Mouse (Mus musculus) spleen, adult 10 weeks (tissue): Measurements from ENCODE around the gene Tpsb2. TPM values are rescaled to one million over a fixed set of nuclear protein-coding genes. Genes with fewer than 3 reads are reported as not detected.

Source experiments
- polyA plus RNA-seq: library from polyadenylated mRNA; stranded (reverse); fragments of 350-450 nt; fragmentation: Illumina TruSeq; extraction: RNeasy Lipid Tissue Mini Kit (QIAGEN cat#74804); gene quantifications from one replicate; pipeline ENCODE4 v1.2.3, GENCODE M21; 2015; ENCODE audit warnings: low replicate concordance; ENCODE audit not compliant: insufficient read depth

Gene Tpsb2
- polyA plus RNA-seq, result 0.61 TPM

DNA sequence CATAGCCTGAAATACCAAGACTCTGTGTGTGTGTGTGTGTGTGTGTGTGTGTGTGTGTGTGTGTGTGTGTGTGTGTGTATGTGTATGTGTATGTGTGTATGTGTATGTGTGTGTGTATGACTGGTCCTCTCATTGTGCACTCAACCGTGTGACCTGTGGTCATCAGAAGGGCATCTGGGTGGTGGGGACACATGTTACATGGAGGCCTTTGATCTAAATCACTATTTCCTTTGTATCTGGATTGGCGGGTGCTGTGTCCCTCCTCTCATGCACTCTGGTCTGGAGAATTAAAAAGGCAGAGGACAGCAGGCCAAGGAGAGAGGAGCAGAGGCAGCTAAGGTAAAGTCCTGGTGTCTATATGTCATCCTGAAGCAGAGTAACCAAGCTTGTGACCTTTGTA lies at the start of gene Tpsb2:
Gene Tpsb2 (plus strand): TSS at position 301 of the 400 bp plus-strand sequence.

DNA sequence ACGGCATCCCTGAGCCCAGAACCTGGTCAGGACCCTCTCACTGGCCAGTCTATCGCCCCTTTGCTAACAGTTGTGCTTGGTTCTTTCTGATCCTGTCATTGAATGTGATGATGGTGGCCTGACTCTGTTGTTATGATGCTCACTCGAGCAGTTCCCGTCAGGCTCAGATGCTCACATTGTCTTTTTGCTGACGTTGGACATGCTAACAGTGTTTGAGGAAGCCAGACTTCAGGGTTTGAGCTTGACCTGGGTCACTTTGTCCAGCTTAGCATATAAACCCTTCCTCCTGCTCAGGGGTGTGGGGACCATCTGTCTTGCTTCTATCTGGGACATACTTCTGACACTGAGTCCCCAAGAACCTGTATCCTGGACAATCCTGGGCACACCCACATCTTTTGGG lies 47.8 kb upstream of the Tpsb2 start, which contains the start of gene Prss29:
Gene Prss29 (plus strand): TSS at position 301 of the 400 bp plus-strand sequence.

DNA sequence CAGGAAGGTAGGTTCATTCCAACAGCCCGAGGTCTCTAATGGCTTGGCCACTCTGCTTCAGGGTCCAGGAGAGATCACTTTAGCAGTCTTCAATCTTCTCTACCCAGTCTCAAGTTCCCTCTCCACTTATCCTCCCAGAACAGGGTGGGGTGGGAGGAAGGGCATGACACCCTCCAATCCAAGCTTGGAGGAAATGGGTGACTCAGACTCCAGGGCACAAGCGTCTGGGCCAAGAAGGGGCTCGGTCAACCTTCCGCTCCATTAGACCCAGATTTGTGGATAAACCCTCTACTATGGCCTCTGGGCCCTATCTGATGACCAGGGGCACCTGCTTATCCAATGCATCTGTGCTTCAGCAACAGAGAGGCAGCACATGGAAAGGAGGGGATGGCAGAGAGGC lies 20.6 kb upstream of the Tpsb2 start, which contains the start of gene Tpsab1:
Gene Tpsab1 (minus strand): TSS at position 101 of the 400 bp plus-strand sequence.

DNA sequence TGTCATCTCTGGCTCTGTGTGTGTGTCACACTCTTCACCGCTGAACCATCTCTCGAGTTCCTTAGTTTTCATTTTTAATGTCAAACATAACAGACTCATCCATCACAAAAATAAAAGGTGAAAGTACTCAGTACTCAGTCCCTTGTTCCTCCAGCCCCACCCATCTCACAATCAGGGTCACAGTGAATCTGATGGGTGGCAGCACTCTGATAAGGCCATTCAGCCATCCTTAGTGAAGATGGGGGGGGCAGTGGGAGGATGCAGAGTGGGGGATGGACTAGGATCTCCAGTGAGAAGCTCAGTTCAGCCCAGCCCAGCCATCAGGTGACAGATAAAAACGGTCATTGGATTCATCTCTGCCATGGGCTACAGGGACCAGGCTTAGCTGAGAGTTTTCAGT lies 2.9 kb downstream of the Tpsb2 start, which contains the start of gene Tpsg1:
Gene Tpsg1 (plus strand): TSS at position 301 of the 400 bp plus-strand sequence.

Other genes with a start within 250 kb of the Tpsb2 start
- gene Ptx4, start 245.5 kb upstream of the Tpsb2 start, polyA plus RNA-seq, result not detected
- 21.3 TPM for gene Clcn7, start 232.9 kb upstream of the Tpsb2 start, polyA plus RNA-seq
- not detected for gene Ccdc154, start 203.8 kb upstream of the Tpsb2 start, polyA plus RNA-seq
- gene Gm38655, start 190.8 kb upstream of the Tpsb2 start, polyA plus RNA-seq, result not detected
- 15.8 TPM for gene BC003965, start 181.8 kb upstream of the Tpsb2 start, polyA plus RNA-seq
- gene Unkl, start 177.9 kb upstream of the Tpsb2 start, polyA plus RNA-seq, result 23.8 TPM
- 26.3 TPM for gene Gnptg, start 126.2 kb upstream of the Tpsb2 start, polyA plus RNA-seq
- 13.5 TPM for gene Tsr3, start 126.1 kb upstream of the Tpsb2 start, polyA plus RNA-seq
- 4.9 TPM for gene Baiap3, start 109.9 kb upstream of the Tpsb2 start, polyA plus RNA-seq
- gene Ube2i, start 91.7 kb upstream of the Tpsb2 start, polyA plus RNA-seq, result 482 TPM
- 0.19 TPM for gene Prss34, start 67.9 kb upstream of the Tpsb2 start, polyA plus RNA-seq
- not detected for gene Prss28, start 57.7 kb upstream of the Tpsb2 start, polyA plus RNA-seq
- gene Prss29, start 47.7 kb upstream of the Tpsb2 start, polyA plus RNA-seq, result not detected
- not detected for gene Tpsab1, start 20.7 kb upstream of the Tpsb2 start, polyA plus RNA-seq
- gene Tpsg1, start 3.0 kb downstream of the Tpsb2 start, polyA plus RNA-seq, result not detected
- gene Cacna1h, start 67.5 kb downstream of the Tpsb2 start, polyA plus RNA-seq, result 2.7 TPM
- gene Tekt4, start 88.3 kb downstream of the Tpsb2 start, polyA plus RNA-seq, result not detected
- not detected for gene Sstr5, start 131.0 kb downstream of the Tpsb2 start, polyA plus RNA-seq
- gene Sox8, start 204.4 kb downstream of the Tpsb2 start, polyA plus RNA-seq, result 0.55 TPM
- 7.9 TPM for gene Lmf1, start 212.8 kb downstream of the Tpsb2 start, polyA plus RNA-seq